Mouse (Mus musculus) frontal cortex, postnatal 10 days (tissue): Measurements from ENCODE around the gene Oxct1.

Experiments
- DNase-seq, 2 experiments: peaks; one replicate each; pipeline ENCODE4 v3.0.0; 2022; ENCODE audit warnings: low spot score in 2 of 2, mixed read lengths in 1 of 2

Gene Oxct1

GRCm38 (mm10) chr15:4105498-4105897 lies 79.3 kb downstream of the Oxct1 start:
- DNase-seq, result no peak

- no peak for DNase-seq
Measured at GRCm38 (mm10) chr15:4119962-4120361, 93.8 kb downstream of the Oxct1 start.

- no peak for DNase-seq
Measured at GRCm38 (mm10) chr15:4124648-4125047, 98.5 kb downstream of the Oxct1 start.

GRCm38 (mm10) chr15:4138524-4138923 lies 112.3 kb downstream of the Oxct1 start:
- DNase-seq, result no peak

GRCm38 (mm10) chr15:4139516-4139915 lies 113.3 kb downstream of the Oxct1 start:
- no peak for DNase-seq

- no peak for DNase-seq
Measured at GRCm38 (mm10) chr15:4145352-4145751, 119.2 kb downstream of the Oxct1 start.

- DNase-seq, result no peak
Measured at GRCm38 (mm10) chr15:4147700-4148099, 121.5 kb downstream of the Oxct1 start.

- no peak for DNase-seq
Measured at GRCm38 (mm10) chr15:4148649-4149389, 122.6 kb downstream of the Oxct1 start.

- DNase-seq, result no peak
Measured at GRCm38 (mm10) chr15:4154646-4155045, 128.5 kb downstream of the Oxct1 start.

- DNase-seq, result no peak
Measured at GRCm38 (mm10) chr15:4167946-4168345, 141.8 kb downstream of the Oxct1 start.

- no peak for DNase-seq
Measured at GRCm38 (mm10) chr15:4171600-4171999, 145.4 kb downstream of the Oxct1 start.

- no peak for DNase-seq
Measured at GRCm38 (mm10) chr15:4197913-4198312, 171.7 kb downstream of the Oxct1 start.
